Mouse (Mus musculus) kidney, embryonic 14.5 days (tissue): ENCODE measurements around the gene Wnt5b. TPM values are rescaled to one million over a fixed set of nuclear protein-coding genes. Genes with fewer than 3 reads are reported as not detected.

Experiments
- ATAC-seq: fragments of 200-750 bp; cut with Nextera tagmentation; 2 replicates; pipeline ENCODE4 v1.8.0; 2017; ENCODE audit warnings: moderate number of reproducible peaks, mild to moderate bottlenecking, moderate TSS enrichment, moderate library complexity; ENCODE audit not compliant: low FRiP score, low TSS enrichment
- H3K27ac ChIP-seq: fragments of 300-500 bp; sonication (generic); 2 replicates; pipeline ENCODE4 v1.5.1; 2014; ENCODE audit warnings: low read depth, mild to moderate bottlenecking, low read length, moderate library complexity, mixed read lengths
- H3K27me3 ChIP-seq: fragments of 300-500 bp; sonication (generic); 2 replicates; pipeline ENCODE4 v1.6.1; 2014; ENCODE audit warnings: mild to moderate bottlenecking, low read length; ENCODE audit not compliant: control insufficient read depth, insufficient read depth
- H3K36me3 ChIP-seq: fragments of 300-500 bp; sonication (generic); 2 replicates; pipeline ENCODE4 v1.6.1; 2014; ENCODE audit warnings: low read length, mixed read lengths; ENCODE audit not compliant: control insufficient read depth, insufficient read depth
- H3K4me1 ChIP-seq: fragments of 300-500 bp; sonication (generic); 2 replicates; pipeline ENCODE4 v1.6.1; 2014; ENCODE audit warnings: low read length, mixed read lengths; ENCODE audit not compliant: control insufficient read depth, insufficient read depth
- H3K4me2 ChIP-seq: fragments of 300-500 bp; sonication (generic); replicated peaks from 2 replicates; pipeline ENCODE4 v1.6.1; 2014; ENCODE audit warnings: low read depth, mild to moderate bottlenecking, low read length
- H3K4me3 ChIP-seq: fragments of 300-500 bp; sonication (generic); 2 replicates; pipeline ENCODE4 v1.5.1; 2014; ENCODE audit warnings: mild to moderate bottlenecking, low read length
- H3K9ac ChIP-seq: fragments of 300-500 bp; sonication (generic); 2 replicates; pipeline ENCODE4 v1.6.1; 2014; ENCODE audit warnings: low read depth, mild to moderate bottlenecking, low read length, moderate library complexity
- H3K9me3 ChIP-seq: fragments of 300-500 bp; sonication (generic); 2 replicates; pipeline ENCODE4 v1.6.1; 2016; ENCODE audit warnings: low read length; ENCODE audit not compliant: control insufficient read depth
- WGBS: fragments of 180-500 bp; shearing (Covaris S2); extraction: QIAGEN DNeasy Blood & Tissue Kit; methylation state at CpG from one replicate; pipeline ENCODE4 v1.1.7; 2014; 5-methylcytosine and 5-hydroxymethylcytosine counted together
- polyA plus RNA-seq: library from polyadenylated mRNA; unstranded; fragments of >200 nt; fragmentation: Nextera tagmentation; extraction: Ambion mirVana; gene quantifications from 2 replicates; pipeline ENCODE4 v1.2.1, GENCODE M21; 2014

Wnt5b gene
- polyA plus RNA-seq, 1 experiment from 2014 or later = 10.9 TPM

- Histone ChIP-seq H3K27ac (no peak overlapping the region), H3K9ac (no peak overlapping the region), H3K4me2 (no peak overlapping the region), H3K4me3 (no peak overlapping the region), H3K27me3 (no peaks in the 10 kb centered on the region), H3K36me3 (no peaks in the 10 kb centered on the region), H3K4me1 (no peaks in the 10 kb centered on the region), H3K9me3 (no peaks in the 10 kb centered on the region)
- ATAC-seq = no peak
- WGBS = 84% methylated on average over 3 of the region's 3 CpGs
These were observed 141.2 kb downstream of the Wnt5b start for GRCm38 (mm10) chr6:119402976-119403375.

GRCm38 (mm10) chr6:119401545-119402304, 142.4 kb downstream of the Wnt5b start:
- ATAC-seq = no peak
- Histone ChIP-seq H3K27me3 (no peaks in the 10 kb centered on the region), H3K4me3 (no peak overlapping the region), H3K9me3 (no peaks in the 10 kb centered on the region), H3K27ac (no peak overlapping the region), H3K9ac (no peak overlapping the region), H3K4me1 (no peaks in the 10 kb centered on the region), H3K4me2 (no peak overlapping the region), H3K36me3 (no peaks in the 10 kb centered on the region)
- 87% methylated on average over 8 of the region's 8 CpGs for WGBS

GRCm38 (mm10) chr6:119400649-119401048, 143.5 kb downstream of the Wnt5b start:
- WGBS = 90% methylated on average over 3 of the region's 3 CpGs
- Histone ChIP-seq H3K36me3 (no peaks in the 10 kb centered on the region), H3K4me1 (no peaks in the 10 kb centered on the region), H3K9me3 (no peaks in the 10 kb centered on the region), H3K4me2 (no peak overlapping the region), H3K9ac (no peak overlapping the region), H3K4me3 (no peak overlapping the region), H3K27me3 (no peaks in the 10 kb centered on the region), H3K27ac (no peak overlapping the region)
- ATAC-seq = no peak

GRCm38 (mm10) chr6:119399371-119399770, 144.8 kb downstream of the Wnt5b start:
- Histone ChIP-seq H3K9ac (no peak overlapping the region), H3K36me3 (no peaks in the 10 kb centered on the region), H3K9me3 (no peaks in the 10 kb centered on the region), H3K27ac (no peak overlapping the region), H3K4me3 (no peak overlapping the region), H3K4me2 (no peak overlapping the region), H3K27me3 (no peaks in the 10 kb centered on the region), H3K4me1 (no peaks in the 10 kb centered on the region)
- no peak for ATAC-seq
- WGBS = 90% methylated on average over 3 of the region's 3 CpGs

GRCm38 (mm10) chr6:119396309-119396634, 147.9 kb downstream of the Wnt5b start:
- 67% methylated on average over 5 of the region's 5 CpGs for WGBS

GRCm38 (mm10) chr6:119395421-119396308, 148.5 kb downstream of the Wnt5b start:
- Histone ChIP-seq H3K36me3 (no peaks in the 10 kb centered on the region), H3K9ac (no peak overlapping the region), H3K4me2 (no peak overlapping the region), H3K27ac (no peak overlapping the region), H3K4me3 (no peak overlapping the region), H3K27me3 (no peaks in the 10 kb centered on the region), H3K9me3 (no peaks in the 10 kb centered on the region), H3K4me1 (no peaks in the 10 kb centered on the region)
- WGBS = 82% methylated on average over 14 of the region's 14 CpGs
- no peak for ATAC-seq

More at GRCm38 (mm10) chr6:119396309-119396634, 147.9 kb downstream of the Wnt5b start:
- Histone ChIP-seq H3K9me3 (no peaks in the 10 kb centered on the region), H3K4me3 (no peak overlapping the region), H3K4me1 (no peaks in the 10 kb centered on the region), H3K4me2 (no peak overlapping the region), H3K27me3 (no peaks in the 10 kb centered on the region), H3K27ac (no peak overlapping the region), H3K36me3 (no peaks in the 10 kb centered on the region), H3K9ac (no peak overlapping the region)
- no peak for ATAC-seq

- Histone ChIP-seq H3K4me2 (no peak overlapping the region), H3K27ac (no peak overlapping the region), H3K27me3 (no peaks in the 10 kb centered on the region), H3K9ac (no peak overlapping the region), H3K36me3 (no peaks in the 10 kb centered on the region), H3K4me1 (no peaks in the 10 kb centered on the region), H3K9me3 (no peaks in the 10 kb centered on the region), H3K4me3 (no peak overlapping the region)
- WGBS = 85% methylated on average over 9 of the region's 9 CpGs
- ATAC-seq = no peak
These were observed 151.3 kb downstream of the Wnt5b start for GRCm38 (mm10) chr6:119392836-119393235.

- Histone ChIP-seq H3K9ac (no peak overlapping the region), H3K4me2 (no peak overlapping the region), H3K4me1 (peaks cover 6% of the 10 kb centered on the region; the same call in 1 of the 2 replicates), H3K27me3 (no peaks in the 10 kb centered on the region), H3K9me3 (no peaks in the 10 kb centered on the region), H3K4me3 (no peak overlapping the region), H3K36me3 (no peaks in the 10 kb centered on the region), H3K27ac (no peak overlapping the region)
- WGBS = 95% methylated on average over 4 of the region's 4 CpGs
- ATAC-seq = no peak
These were observed 153.4 kb downstream of the Wnt5b start for GRCm38 (mm10) chr6:119390728-119391127.

GRCm38 (mm10) chr6:119389089-119389488, 155.1 kb downstream of the Wnt5b start:
- Histone ChIP-seq H3K27ac (peak overlapping the region; percentile 33), H3K9me3 (no peaks in the 10 kb centered on the region), H3K27me3 (no peaks in the 10 kb centered on the region), H3K4me3 (peak overlapping the region; percentile 79), H3K4me1 (peaks cover 6% of the 10 kb centered on the region; the same call in 1 of the 2 replicates), H3K9ac (peak overlapping the region; percentile 95), H3K4me2 (peak overlapping the region; percentile 50), H3K36me3 (no peaks in the 10 kb centered on the region)
- 28% methylated on average over 10 of the region's 10 CpGs for WGBS
- ATAC-seq = no peak
